Mouse (Mus musculus) neural tube, embryonic 11.5 days (tissue): ENCODE measurements around the gene Hoxa9. TPM values are rescaled to one million over a fixed set of nuclear protein-coding genes. Genes with fewer than 3 reads are reported as not detected.

Experiments
- ATAC-seq: fragments of 200-750 bp; cut with Nextera tagmentation; 2 replicates; pipeline ENCODE4 v1.8.0; 2017; ENCODE audit warnings: moderate number of reproducible peaks, mild to moderate bottlenecking, moderate TSS enrichment, moderate library complexity; ENCODE audit not compliant: insufficient read depth, low FRiP score, low TSS enrichment
- DNase-seq: peaks from one replicate; pipeline ENCODE4 v3.0.0-alpha.2; 2015; ENCODE audit warnings: low spot score
- H3K27ac ChIP-seq: fragments of 300-500 bp; sonication (generic); 2 replicates; pipeline ENCODE4 v1.5.1; 2014; ENCODE audit warnings: low read depth, mild to moderate bottlenecking, low read length
- H3K27me3 ChIP-seq: fragments of 300-500 bp; sonication (generic); 2 replicates; pipeline ENCODE4 v1.6.1; 2014; ENCODE audit warnings: mild to moderate bottlenecking, low read length, mixed read lengths; ENCODE audit not compliant: control insufficient read depth, insufficient read depth
- H3K36me3 ChIP-seq: fragments of 300-500 bp; sonication (generic); 2 replicates; pipeline ENCODE4 v1.6.1; 2014; ENCODE audit warnings: mild to moderate bottlenecking, low read length, moderate library complexity, mixed read lengths; ENCODE audit not compliant: control insufficient read depth, insufficient read depth
- H3K4me1 ChIP-seq: fragments of 300-500 bp; sonication (generic); 2 replicates; pipeline ENCODE4 v1.6.1; 2014; ENCODE audit warnings: low read length, mixed read lengths; ENCODE audit not compliant: control insufficient read depth, insufficient read depth
- H3K4me2 ChIP-seq: fragments of 300-500 bp; sonication (generic); 2 replicates; pipeline ENCODE4 v1.6.1; 2014; ENCODE audit warnings: low read depth, mild to moderate bottlenecking, moderate library complexity
- H3K4me3 ChIP-seq: fragments of 300-500 bp; sonication (generic); 2 replicates; pipeline ENCODE4 v1.5.1; 2014; ENCODE audit warnings: low read depth, low read length
- H3K9ac ChIP-seq: fragments of 300-500 bp; sonication (generic); 2 replicates; pipeline ENCODE4 v1.6.1; 2014; ENCODE audit warnings: mild to moderate bottlenecking, low read length
- H3K9me3 ChIP-seq: fragments of 300-500 bp; sonication (generic); 2 replicates; pipeline ENCODE4 v1.6.1; 2016; ENCODE audit warnings: low read length; ENCODE audit not compliant: control insufficient read depth
- WGBS: fragments of 180-500 bp; shearing (Covaris S2); extraction: QIAGEN DNeasy Blood & Tissue Kit; methylation state at CpG from one replicate; pipeline ENCODE4 v1.1.7; 2014; 5-methylcytosine and 5-hydroxymethylcytosine counted together
- polyA plus RNA-seq: library from polyadenylated mRNA; unstranded; fragments of >200 nt; fragmentation: Nextera tagmentation; extraction: Ambion mirVana; gene quantifications from 2 replicates; pipeline ENCODE4 v1.2.1, GENCODE M21; 2014

Gene Hoxa9
- polyA plus RNA-seq, 1 experiment from 2014 or later = 98.8 TPM

DNA sequence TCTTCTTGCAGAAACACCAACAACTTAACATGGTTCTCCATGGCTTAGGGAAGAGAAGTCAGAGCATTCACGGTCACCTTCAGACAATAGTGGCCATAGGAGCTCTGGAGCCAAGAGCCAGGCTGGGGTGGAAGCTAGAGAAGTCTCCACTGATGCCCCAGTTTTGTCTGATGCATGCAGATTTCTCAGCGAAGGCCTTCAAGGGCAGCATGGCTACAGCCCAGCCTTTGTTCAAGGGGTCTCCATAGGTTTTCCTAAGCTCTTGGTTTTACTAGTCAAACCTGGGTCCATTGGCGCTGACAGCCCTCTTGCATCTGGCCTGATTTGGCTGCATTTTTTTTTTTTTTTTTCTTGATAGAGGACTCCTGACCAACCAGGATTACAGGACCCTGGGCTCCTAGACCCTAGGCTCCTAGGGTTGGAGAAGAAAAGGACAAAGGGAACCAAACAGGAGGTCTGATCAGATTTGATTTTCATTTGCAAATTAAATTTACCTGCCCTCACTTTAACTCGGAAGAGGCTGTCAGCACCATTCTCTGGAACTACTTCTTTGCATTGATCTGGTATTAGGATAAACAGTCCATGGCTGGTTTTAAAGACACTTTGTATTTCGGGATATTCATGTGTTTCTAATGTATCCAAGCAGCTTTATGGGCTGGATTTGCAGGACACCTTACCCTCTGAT lies 33.4 kb upstream of the Hoxa9 start:
- 3% methylated on average over 5 of the region's 5 CpGs for WGBS
- no peaks in the 10 kb centered on the region for H3K9me3 ChIP-seq
- no peaks in the 10 kb centered on the region for H3K36me3 ChIP-seq
- H3K4me3 ChIP-seq = no peak overlapping the region
- peak; percentile 42 for DNase-seq
- H3K9ac ChIP-seq = no peak overlapping the region
- ATAC-seq = no peak
- no peak overlapping the region for H3K4me2 ChIP-seq
- H3K4me1 ChIP-seq = peaks cover 8% of the 10 kb centered on the region
- H3K27me3 ChIP-seq = peaks cover 95% of the 10 kb centered on the region
- H3K27ac ChIP-seq = no peak overlapping the region

DNA sequence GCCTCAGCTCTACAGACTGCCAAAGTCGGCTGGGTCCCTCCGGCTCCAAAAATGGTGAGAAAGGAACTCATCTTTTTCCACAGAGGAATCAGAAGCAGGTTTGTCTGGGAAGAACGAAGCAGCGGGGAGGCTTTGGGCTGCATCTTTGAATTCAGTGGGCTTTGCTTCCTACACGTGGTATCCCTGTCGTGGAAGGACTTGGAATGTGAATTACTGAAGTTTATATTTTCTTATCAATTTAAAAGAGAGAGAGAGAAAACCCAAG lies 32.4 kb upstream of the Hoxa9 start:
- no peaks in the 10 kb centered on the region for H3K36me3 ChIP-seq
- H3K4me3 ChIP-seq = no peak overlapping the region
- no peak for DNase-seq
- ATAC-seq = no peak
- H3K27me3 ChIP-seq = peaks cover 95% of the 10 kb centered on the region
- no peak overlapping the region for H3K27ac ChIP-seq
- H3K9me3 ChIP-seq = no peaks in the 10 kb centered on the region
- 1% methylated on average over 6 of the region's 6 CpGs for WGBS
- no peak overlapping the region for H3K9ac ChIP-seq
- H3K4me2 ChIP-seq = no peak overlapping the region
- H3K4me1 ChIP-seq = peaks cover 8% of the 10 kb centered on the region

DNA sequence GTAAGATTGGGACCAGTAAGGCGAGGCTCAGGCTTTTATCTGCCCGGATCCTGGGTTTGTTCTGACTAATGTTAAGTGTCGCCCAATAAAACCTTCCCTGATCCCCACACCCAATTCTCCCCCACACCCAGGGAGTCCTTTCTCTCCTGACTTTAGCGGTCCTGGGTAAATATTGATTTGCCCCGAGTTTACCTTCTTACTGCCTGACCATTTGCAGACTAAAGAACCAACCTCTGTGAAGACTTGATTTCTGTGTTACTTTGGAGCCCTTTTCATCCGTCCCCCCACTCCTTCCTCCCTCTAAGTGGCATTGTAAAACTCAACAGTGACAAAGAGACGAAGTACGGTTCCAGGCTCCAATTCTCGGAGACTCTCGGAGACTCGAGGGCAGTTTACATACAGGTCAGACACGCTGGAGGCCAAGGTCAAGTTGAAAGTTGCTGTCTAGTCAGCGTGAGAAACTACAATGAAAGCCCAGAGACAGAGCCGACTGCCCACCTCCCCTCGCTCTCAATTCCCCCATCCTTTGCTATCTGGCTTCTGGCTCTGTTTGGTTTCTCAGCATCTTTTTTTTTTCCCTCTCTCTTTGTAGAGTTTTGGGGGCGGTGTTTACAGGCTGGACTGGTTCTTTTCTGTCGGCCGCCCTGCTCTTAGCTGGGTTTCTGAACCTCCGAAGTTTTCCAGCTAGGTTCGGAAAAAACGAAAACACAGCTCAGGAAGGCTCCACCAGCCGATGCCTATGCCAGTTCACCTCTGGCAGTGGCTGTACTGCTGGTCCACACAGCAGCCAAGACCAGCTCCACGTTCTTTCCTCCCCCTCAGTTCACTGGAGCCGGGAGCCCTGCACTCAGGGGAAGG lies 31.8 kb upstream of the Hoxa9 start:
- Histone ChIP-seq H3K4me3 (no peak overlapping the region), H3K4me1 (peaks cover 8% of the 10 kb centered on the region), H3K27ac (no peak overlapping the region), H3K4me2 (no peak overlapping the region), H3K9ac (no peak overlapping the region), H3K9me3 (no peaks in the 10 kb centered on the region), H3K36me3 (no peaks in the 10 kb centered on the region), H3K27me3 (peaks cover 93% of the 10 kb centered on the region)
- no peak for ATAC-seq
- DNase-seq = peak; percentile 63
- WGBS = 1% methylated on average over 24 of the region's 24 CpGs

DNA sequence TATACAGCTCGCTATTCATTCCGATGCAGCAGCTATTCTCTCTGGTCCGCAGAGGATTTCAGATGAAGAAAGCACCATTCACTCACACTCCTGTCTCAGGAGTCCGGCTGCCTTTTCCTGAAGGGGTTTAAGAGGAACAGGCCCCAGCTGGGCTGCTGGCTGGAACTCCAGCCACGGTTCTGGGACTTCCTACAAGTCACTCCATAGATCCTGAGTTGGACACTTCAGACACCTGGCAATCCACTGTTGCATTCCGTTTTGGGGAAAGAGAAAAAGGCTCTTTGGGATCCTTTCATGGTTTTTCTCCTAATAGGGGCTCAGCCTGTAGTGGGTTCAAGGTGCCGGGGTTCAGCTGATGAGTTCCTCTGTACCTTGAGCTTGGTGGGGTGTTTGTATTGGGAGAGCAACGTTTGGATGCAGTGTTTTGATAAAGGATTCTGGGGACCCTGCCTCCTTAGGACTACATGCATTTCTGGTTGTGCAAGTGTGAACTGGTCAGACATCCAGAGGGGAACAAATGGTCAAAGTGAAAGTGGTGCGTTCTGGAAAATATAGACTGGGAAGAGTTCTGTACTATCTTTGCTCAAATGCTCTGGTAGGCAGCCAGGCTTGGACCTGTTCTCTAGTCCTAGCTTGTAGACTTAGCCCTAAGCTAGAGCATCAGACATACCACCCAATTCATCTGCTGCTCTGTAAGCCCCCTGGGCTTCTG lies 31.0 kb upstream of the Hoxa9 start:
- Histone ChIP-seq H3K36me3 (no peaks in the 10 kb centered on the region), H3K4me3 (no peak overlapping the region), H3K4me2 (no peak overlapping the region), H3K4me1 (peaks cover 8% of the 10 kb centered on the region), H3K9ac (no peak overlapping the region), H3K27ac (no peak overlapping the region), H3K27me3 (peaks cover 95% of the 10 kb centered on the region), H3K9me3 (no peaks in the 10 kb centered on the region)
- ATAC-seq = no peak
- DNase-seq = peak; percentile 53
- under 1% methylated on average over 9 of the region's 9 CpGs for WGBS

DNA sequence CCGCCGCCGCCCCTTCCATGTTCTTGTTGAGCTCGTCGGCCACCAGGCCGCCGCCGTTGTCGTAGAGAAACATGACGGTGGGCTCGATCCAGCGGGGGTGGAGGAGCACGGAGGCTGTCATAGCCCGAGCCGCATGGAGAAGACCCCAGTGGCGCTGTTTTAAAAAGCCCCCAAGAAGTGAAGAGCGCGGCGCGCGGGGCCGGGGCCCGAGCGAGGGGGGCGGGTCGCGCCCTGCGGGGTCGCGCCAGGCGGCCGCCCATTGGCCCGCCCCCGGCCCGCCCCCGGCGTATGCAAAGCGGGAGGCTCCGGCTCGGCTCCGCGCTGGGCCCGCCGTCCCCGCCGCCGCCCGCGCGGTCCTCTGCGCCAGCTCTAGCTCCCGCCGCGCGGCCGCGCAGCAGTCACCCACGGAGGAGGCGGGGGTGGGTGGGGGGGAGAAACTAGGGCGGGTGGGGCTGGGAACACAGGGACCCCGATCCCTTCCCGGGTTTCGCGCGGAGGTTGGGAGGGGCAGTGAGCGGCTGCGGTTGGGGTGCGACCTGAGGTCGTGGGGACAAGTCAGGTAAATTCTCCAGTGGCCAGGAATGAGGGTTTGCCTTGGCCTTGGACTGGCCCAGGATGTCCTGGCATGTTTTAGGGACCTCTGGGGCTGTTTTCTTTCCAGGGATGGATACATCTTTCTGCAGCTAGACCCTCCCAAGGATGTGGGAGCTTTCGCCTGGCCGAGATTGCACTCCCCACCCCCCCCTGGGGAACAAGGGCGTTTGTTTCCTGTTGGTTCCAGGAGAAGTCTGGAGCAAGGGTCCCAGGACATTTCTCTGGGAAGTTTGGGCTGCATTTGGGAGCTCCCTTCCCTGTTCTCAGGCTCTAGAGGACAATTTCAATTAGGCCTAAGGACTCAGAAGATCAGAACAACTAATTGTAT lies 30.0 kb upstream of the Hoxa9 start, which contains the start of gene Hoxa13:
Gene Hoxa13, minus strand, starts transcription at position 227 of the 922 bp plus-strand sequence.
- peak; percentile 53; the same call in 1 of the 2 replicates for ATAC-seq
- H3K9ac ChIP-seq = no peak within 1 kb of the TSS
- H3K4me3 ChIP-seq = peak within 1 kb of the TSS; percentile 26
- 0% methylated on average over 26 of the region's 72 CpGs for WGBS
- H3K36me3 ChIP-seq = no peaks in the 10 kb centered on the region
- peak within 1 kb of the TSS; percentile 48 for H3K4me2 ChIP-seq
- peaks cover 8% of the 10 kb centered on the region for H3K4me1 ChIP-seq
- H3K27me3 ChIP-seq = peaks cover 92% of the 10 kb centered on the region
- no peak within 1 kb of the TSS for H3K27ac ChIP-seq
- no peaks in the 10 kb centered on the region for H3K9me3 ChIP-seq
- peak; percentile 49 for DNase-seq

DNA sequence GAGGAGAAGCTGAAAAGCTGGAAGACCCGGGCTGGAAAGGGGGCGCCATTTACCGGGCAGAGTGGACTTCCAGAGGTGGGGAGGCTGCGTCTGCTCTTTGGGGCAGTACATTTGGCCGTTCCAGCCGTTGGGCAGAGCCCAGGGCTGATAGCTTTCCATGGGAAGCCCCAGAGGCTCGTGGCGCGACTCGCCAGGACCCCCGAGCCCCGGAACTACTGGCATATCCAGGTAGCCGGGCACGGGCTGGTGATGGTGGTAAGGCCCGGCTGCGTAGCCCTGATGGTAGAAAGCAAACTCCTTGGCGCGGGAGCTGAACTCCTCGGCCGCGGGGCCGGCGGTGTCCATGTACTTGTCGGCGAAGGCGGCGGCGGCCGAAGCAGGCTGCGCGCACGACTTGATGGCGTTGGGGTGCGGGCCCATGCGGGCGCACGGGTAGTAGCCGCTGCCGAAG lies 28.9 kb upstream of the Hoxa9 start:
- Histone ChIP-seq H3K36me3 (no peaks in the 10 kb centered on the region), H3K4me1 (peaks cover 8% of the 10 kb centered on the region), H3K9ac (no peak overlapping the region), H3K9me3 (no peaks in the 10 kb centered on the region), H3K4me2 (peak overlapping the region; percentile 48), H3K27me3 (peaks cover 92% of the 10 kb centered on the region), H3K4me3 (peak overlapping the region; percentile 26), H3K27ac (no peak overlapping the region)
- ATAC-seq = no peak
- WGBS = 0% methylated on average over 39 of the region's 39 CpGs
- peak; percentile 56 for DNase-seq

DNA sequence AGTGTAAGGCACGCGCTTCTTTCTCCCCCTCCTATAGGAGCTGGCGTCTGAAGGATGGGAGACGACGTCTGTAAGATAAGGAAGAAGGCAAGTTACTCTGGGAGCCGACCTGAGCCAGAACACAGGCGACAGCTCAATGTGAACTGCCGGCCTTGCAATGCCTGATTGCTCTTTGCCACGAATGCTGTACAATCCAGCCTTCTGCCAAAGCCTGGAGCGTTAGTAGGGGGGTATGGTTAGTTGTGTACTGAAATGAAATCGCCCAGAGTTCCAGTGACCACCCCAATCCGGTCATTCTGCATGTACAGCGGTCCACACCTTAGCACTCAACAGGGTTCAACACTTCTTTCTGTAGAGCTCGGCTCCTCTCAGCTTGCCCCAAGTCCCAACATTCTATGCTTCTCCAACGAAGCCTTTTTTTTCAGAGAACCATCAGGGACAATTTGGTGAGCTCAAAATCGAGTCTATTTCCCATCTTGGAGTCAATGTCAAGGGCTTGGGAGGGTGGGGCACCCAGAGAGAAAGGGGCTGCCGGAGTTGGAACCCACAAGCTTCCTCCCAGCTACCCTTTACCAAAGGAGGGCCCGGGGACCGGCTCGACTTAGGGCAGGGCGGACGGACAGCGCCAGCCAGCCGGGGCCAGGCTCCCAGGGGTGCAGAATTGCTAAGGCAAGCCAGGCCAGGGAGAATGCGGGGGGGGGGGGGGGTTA lies 28.3 kb upstream of the Hoxa9 start:
- H3K9me3 ChIP-seq = no peaks in the 10 kb centered on the region
- under 1% methylated on average over 24 of the region's 25 CpGs for WGBS
- peak; percentile 63 for DNase-seq
- H3K4me1 ChIP-seq = peaks cover 8% of the 10 kb centered on the region
- H3K4me2 ChIP-seq = no peak overlapping the region
- peak overlapping the region; percentile 26; the same call in 1 of the 2 replicates for H3K4me3 ChIP-seq
- no peak overlapping the region for H3K9ac ChIP-seq
- peaks cover 89% of the 10 kb centered on the region for H3K27me3 ChIP-seq
- H3K27ac ChIP-seq = no peak overlapping the region
- no peaks in the 10 kb centered on the region for H3K36me3 ChIP-seq
- ATAC-seq = no peak
